Mouse (Mus musculus) heart, postnatal 0 days (tissue): ENCODE results near the gene Orc6. TPM values are rescaled to one million over a fixed set of nuclear protein-coding genes. Genes with fewer than 3 reads are reported as not detected.

Experiments
- ATAC-seq: fragments of 200-750 bp; cut with Nextera tagmentation; 2 replicates; pipeline ENCODE4 v1.8.0; 2017; ENCODE audit warnings: low read depth, moderate number of reproducible peaks, moderate library complexity; ENCODE audit not compliant: insufficient read depth
- DNase-seq: peaks from one replicate; pipeline ENCODE4 v3.0.0-alpha.2; 2016; ENCODE audit warnings: low spot score
- H3K27ac ChIP-seq: fragments of 300-500 bp; sonication (generic); 2 replicates; pipeline ENCODE4 v1.5.1; 2014; ENCODE audit warnings: low read depth, mild to moderate bottlenecking
- H3K27me3 ChIP-seq: fragments of 300-500 bp; sonication (generic); 2 replicates; pipeline ENCODE4 v1.6.1; 2014; ENCODE audit warnings: low read length, mixed read lengths; ENCODE audit not compliant: control insufficient read depth, insufficient read depth
- H3K36me3 ChIP-seq: fragments of 300-500 bp; sonication (generic); replicated peaks from 2 replicates; pipeline ENCODE4 v1.6.1; 2014; ENCODE audit warnings: low read length, mixed read lengths; ENCODE audit not compliant: control insufficient read depth, insufficient read depth
- H3K4me1 ChIP-seq: fragments of 300-500 bp; sonication (generic); 2 replicates; pipeline ENCODE4 v1.6.1; 2014; ENCODE audit warnings: antibody characterized with exemption; ENCODE audit not compliant: control insufficient read depth, insufficient read depth
- H3K4me2 ChIP-seq: fragments of 300-500 bp; sonication (generic); 2 replicates; pipeline ENCODE4 v1.6.1; 2014; ENCODE audit warnings: low read depth, mild to moderate bottlenecking, low read length, moderate library complexity
- H3K4me3 ChIP-seq: fragments of 300-500 bp; sonication (generic); 2 replicates; pipeline ENCODE4 v1.5.1; 2014; ENCODE audit warnings: low read depth, low read length
- H3K9ac ChIP-seq: fragments of 300-500 bp; sonication (generic); replicated peaks from 2 replicates; pipeline ENCODE4 v1.6.1; 2014; ENCODE audit warnings: low read depth, low read length, mixed read lengths
- H3K9me3 ChIP-seq: fragments of 300-500 bp; sonication (generic); replicated peaks from 2 replicates; pipeline ENCODE4 v1.6.1; 2016; ENCODE audit warnings: low read length; ENCODE audit not compliant: control insufficient read depth
- CTCF ChIP-seq: IDR thresholded peaks from 2 replicates; pipeline ENCODE4 v1.5.1; 2016; ENCODE audit warnings: antibody characterized with exemption, control low read depth, low read depth
- EP300 ChIP-seq: IDR thresholded peaks from 2 replicates; pipeline ENCODE4 v1.6.1; 2016; ENCODE audit warnings: antibody characterized with exemption, low read depth
- WGBS: fragments of 180-500 bp; shearing (Covaris S2); extraction: QIAGEN DNeasy Blood & Tissue Kit; methylation state at CpG from one replicate; pipeline ENCODE4 v1.1.7; 2014; 5-methylcytosine and 5-hydroxymethylcytosine counted together
- polyA plus RNA-seq: library from polyadenylated mRNA; unstranded; fragments of >200 nt; fragmentation: Nextera tagmentation; extraction: Ambion mirVana; gene quantifications from 2 replicates; pipeline ENCODE4 v1.2.1, GENCODE M21; 2015
- total RNA-seq: library from RNA; depleted of rRNA; stranded (reverse); fragments of >200 nt; gene quantifications from 2 replicates; pipeline ENCODE4 v1.2.3, GENCODE M21; 2014; ENCODE audit warnings: low replicate concordance

Gene Orc6
- total and polyA plus RNA-seq, 2 experiments from 2014 or later, result 23.3 to 25.7 TPM

DNA sequence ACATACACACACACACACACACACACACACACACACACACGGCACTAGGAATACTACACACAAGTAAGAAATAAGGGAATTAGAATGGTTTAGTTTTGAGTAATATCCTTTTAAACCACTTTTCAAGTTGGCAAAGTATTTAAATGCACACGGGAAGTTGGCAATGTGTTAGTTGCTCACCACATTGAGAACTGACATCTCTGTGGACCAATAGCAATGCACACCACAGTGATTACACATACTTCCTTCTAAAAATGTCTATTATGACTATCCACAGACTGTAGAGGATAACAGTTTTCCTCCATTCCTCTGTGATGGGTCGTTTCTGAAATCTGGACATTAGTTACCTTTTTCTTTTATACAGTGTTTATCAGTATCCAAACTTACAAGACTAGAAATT is 23.7 kb downstream of the Orc6 start:
- peaks cover 3% of the 10 kb centered on the region; the same call in 1 of the 2 replicates for H3K4me1 ChIP-seq
- no peaks in the 10 kb centered on the region for H3K27me3 ChIP-seq
- H3K36me3 ChIP-seq, result peaks cover 52% of the 10 kb centered on the region
- TF ChIP-seq EP300 (no peak), CTCF (no peak)
- H3K27ac ChIP-seq, result no peak overlapping the region
- H3K9ac ChIP-seq, result no peak overlapping the region
- H3K9me3 ChIP-seq, result no peaks in the 10 kb centered on the region
- 73% methylated on average over 3 of the region's 3 CpGs for WGBS
- DNase-seq (no peak), ATAC-seq (no peak)
- H3K4me3 ChIP-seq, result no peak overlapping the region
- H3K4me2 ChIP-seq, result no peak overlapping the region

DNA sequence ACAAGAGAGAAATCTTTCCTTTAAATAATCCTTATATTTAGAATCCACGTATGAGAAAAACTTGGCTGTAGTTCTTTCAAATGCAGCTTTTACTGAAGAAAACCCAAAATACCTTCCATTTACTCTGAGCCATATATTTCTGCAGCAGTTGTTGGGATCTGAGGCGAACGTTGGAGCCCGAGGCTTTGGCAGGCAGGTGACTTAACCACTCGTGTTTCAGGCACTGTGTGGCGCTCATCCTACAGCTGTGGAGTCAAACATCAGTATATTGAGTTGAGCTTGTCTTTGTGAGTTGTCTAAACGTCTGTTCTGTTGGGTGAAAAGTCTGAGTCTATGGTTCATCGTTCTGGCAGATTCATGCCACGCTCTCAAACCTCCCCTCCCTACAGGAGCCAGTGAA is 27.6 kb downstream of the Orc6 start:
- no peaks in the 10 kb centered on the region for H3K9me3 ChIP-seq
- H3K36me3 ChIP-seq, result peaks cover 73% of the 10 kb centered on the region

DNA sequence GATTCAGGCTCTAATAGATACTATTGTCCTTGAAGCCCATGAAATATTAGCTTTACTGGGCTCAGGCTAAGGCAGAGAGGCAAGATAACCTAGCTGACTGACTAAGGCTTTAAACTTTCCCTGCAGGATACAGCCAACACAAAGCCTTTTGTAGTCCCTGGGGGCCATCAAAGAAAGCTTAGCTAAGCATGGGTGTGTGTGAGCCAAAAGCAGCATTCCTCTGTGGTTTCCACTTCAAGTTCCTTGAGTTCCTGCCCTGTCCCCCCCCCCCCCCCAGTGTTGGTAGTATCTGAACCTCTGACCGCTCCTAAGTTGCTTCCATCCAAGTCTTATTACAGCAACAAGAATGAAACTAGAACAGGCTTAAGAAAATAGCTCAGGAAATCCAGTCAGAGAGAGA is 30.1 kb downstream of the Orc6 start:
- no peak overlapping the region for H3K4me3 ChIP-seq
- no peak overlapping the region for H3K27ac ChIP-seq
- H3K27me3 ChIP-seq, result no peaks in the 10 kb centered on the region
- peak; percentile 34 for DNase-seq
- H3K4me1 ChIP-seq, result no peaks in the 10 kb centered on the region
- 43% methylated on average over 1 of the region's 1 CpGs for WGBS
- TF ChIP-seq EP300 (0 out of 2 replicates have a peak, but pooled peaks have one; percentile 26), CTCF (no peak)
- H3K4me2 ChIP-seq, result no peak overlapping the region
- ATAC-seq, result peak; percentile 41; the same call in 1 of the 2 replicates
- H3K9ac ChIP-seq, result no peak overlapping the region
- H3K9me3 ChIP-seq, result no peaks in the 10 kb centered on the region
- H3K36me3 ChIP-seq, result peaks cover 71% of the 10 kb centered on the region

More for the DNA sequence above, 27.6 kb downstream of the Orc6 start:
- no peak overlapping the region for H3K9ac ChIP-seq
- no peak overlapping the region for H3K27ac ChIP-seq
- TF ChIP-seq EP300 (no peak), CTCF (no peak)
- H3K4me1 ChIP-seq, result no peaks in the 10 kb centered on the region
- H3K27me3 ChIP-seq, result no peaks in the 10 kb centered on the region
- no peak overlapping the region for H3K4me2 ChIP-seq
- ATAC-seq, result no peak
- DNase-seq, result no peak
- no peak overlapping the region for H3K4me3 ChIP-seq
- 76% methylated on average over 9 of the region's 9 CpGs for WGBS

DNA sequence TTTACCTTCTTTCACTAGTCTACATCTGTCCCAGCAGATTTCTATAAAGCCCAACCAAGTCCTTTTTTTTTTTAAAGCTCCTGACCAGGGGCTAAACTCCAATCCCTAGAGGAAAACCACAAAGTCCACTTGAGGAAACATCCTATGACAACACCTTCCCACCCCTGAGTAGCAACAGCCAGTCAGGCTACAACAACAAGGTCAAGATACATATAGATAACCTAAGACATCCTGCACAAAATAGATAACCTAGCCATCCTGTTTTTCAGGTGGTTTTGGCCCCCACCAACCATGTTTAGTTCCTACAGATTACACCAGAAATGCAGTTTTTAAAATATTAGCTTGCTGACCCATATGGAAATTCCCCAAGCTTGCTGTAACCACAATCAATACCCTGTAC is 35.7 kb downstream of the Orc6 start:
- Histone ChIP-seq H3K4me1 (no peaks in the 10 kb centered on the region), H3K27me3 (no peaks in the 10 kb centered on the region), H3K4me2 (no peak overlapping the region), H3K9me3 (no peaks in the 10 kb centered on the region), H3K9ac (no peak overlapping the region), H3K4me3 (no peak overlapping the region), H3K36me3 (peaks cover 69% of the 10 kb centered on the region), H3K27ac (no peak overlapping the region)
- ATAC-seq, result no peak
- no peak for TF ChIP-seq CTCF
- no peak for TF ChIP-seq EP300
- DNase-seq, result no peak

DNA sequence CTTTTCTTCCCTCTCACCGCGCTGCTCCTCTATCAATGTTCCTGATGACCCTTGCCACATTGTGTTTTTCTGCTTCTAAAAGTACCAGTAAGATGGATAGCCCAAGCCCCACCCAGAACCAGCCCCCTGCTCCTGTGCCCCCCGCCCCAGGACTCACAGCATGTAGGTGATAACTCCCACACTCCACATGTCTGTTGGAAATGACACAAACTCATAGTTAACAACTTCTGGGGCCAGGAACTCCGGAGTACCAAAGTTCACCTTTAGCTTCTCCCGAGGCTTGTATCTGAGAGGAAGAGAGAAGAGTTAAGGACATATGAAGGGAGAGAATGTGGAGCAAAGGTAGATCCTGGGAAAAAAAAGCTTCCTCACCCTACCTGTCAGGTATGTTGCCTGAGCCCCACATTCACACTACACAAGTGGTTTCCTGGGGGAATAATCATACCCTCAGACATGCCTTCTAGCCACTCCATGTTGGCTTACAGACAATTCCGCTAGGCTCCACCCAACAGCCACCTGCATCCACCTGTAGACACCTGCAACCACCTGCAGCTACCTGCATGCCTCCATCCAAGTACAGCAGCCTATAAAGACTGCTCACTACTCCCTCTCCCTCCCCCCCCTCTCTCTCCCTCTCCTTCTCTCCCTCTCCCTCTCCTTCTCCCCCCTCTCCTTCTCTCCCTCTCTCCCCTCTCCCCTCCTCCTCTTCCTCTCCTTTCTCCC is 36.9 kb downstream of the Orc6 start:
- no peak overlapping the region for H3K27ac ChIP-seq
- no peak overlapping the region for H3K4me2 ChIP-seq
- no peaks in the 10 kb centered on the region for H3K4me1 ChIP-seq
- H3K4me3 ChIP-seq, result no peak overlapping the region
- TF ChIP-seq EP300 (no peak), CTCF (no peak)
- ATAC-seq (no peak), DNase-seq (no peak)
- H3K36me3 ChIP-seq, result peaks cover 68% of the 10 kb centered on the region
- WGBS, result 74% methylated on average over 6 of the region's 6 CpGs
- H3K27me3 ChIP-seq, result no peaks in the 10 kb centered on the region
- H3K9me3 ChIP-seq, result no peaks in the 10 kb centered on the region
- H3K9ac ChIP-seq, result no peak overlapping the region

DNA sequence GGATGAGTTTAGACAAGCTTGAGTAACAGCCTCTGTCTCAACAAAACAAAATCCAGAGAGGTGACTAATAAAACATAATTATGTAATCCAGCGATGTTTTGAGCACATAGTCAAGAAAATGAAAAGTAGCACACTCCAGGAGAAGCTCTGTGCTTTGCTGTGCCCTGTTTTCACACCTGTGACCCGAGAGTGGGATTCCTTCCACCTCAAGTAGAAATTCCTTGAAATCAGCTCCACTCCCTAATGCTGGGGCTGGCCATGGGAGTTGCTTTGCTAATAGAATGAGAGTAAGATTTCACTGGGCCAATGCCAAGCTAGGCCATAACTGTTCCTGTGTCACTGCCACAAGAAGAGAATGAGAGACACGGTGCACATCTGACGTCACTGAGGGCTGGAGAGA is 38.2 kb downstream of the Orc6 start:
- H3K4me3 ChIP-seq, result no peak overlapping the region
- peaks cover 70% of the 10 kb centered on the region for H3K36me3 ChIP-seq
- no peak overlapping the region for H3K4me2 ChIP-seq
- DNase-seq, result no peak
- H3K4me1 ChIP-seq, result no peaks in the 10 kb centered on the region
- ATAC-seq, result no peak
- no peaks in the 10 kb centered on the region for H3K27me3 ChIP-seq
- TF ChIP-seq EP300, result no peak
- no peak for TF ChIP-seq CTCF
- H3K9me3 ChIP-seq, result no peaks in the 10 kb centered on the region
- H3K9ac ChIP-seq, result no peak overlapping the region
- no peak overlapping the region for H3K27ac ChIP-seq
- 57% methylated on average over 4 of the region's 4 CpGs for WGBS
